Comparison of ENCODE assay signal across 8 mouse cellular contexts in the genomic region with DNA sequence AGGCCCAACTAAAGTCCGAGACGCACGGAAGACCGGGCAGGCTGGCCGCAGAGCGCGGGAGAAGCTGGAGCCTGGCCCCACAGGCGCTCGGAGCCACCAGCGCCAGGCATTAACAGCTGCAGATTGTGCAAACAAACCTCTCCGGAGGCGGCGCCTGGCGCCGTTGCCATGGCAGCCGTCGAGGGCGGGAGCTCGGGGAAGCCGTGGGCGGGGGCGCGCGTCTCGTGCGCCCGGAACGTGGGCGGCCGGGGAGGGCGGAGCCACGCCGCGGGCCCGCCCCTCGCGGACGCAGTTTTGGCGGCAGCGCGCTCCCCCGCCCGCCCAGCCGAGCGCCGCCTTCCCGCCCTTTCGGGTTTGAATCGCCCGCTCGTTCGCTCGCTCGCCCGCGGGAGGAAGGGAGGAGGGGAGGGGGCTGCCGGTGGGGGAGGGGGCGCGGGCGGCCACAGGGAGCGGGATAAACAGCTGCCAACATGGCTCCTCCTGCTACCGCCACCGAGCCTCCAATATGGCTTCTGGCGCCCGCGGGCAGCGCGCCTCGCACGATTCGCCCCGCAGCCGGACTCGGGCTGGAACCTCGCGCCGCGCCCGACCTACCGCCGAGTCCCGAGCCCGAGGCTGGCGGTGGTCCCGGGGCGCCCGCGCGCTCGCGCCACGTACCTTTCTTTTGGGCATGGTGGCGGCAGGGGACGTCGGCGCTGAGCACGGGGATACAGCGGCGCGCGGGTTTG. TPM values are rescaled to one million over a fixed set of nuclear protein-coding genes. Genes with fewer than 3 reads are reported as not detected.
DNase-seq lines count a peak whose midpoint lies in the region; ATAC-seq and TF ChIP-seq lines count a peak whose summit lies in the region.

No protein-coding gene starts in this region.

- H3K9me3 ChIP-seq in lung, embryonic 15.5 days = no peaks in the 10 kb centered on the region

- TF ChIP-seq CTCF in olfactory bulb, adult 2 months (IDR thresholded peaks at IDR 0.05; ENCODE audit: insufficient read depth, low read depth, low read length) = 0 out of 2 replicates have a peak, but pooled peaks have one; percentile 10

- H3K4me3 ChIP-seq in lung, embryonic 15.5 days = peak overlapping the region; percentile 88
- peak overlapping the region; percentile 81 for H3K4me3 ChIP-seq in olfactory bulb, adult 2 months (ENCODE audit: insufficient read depth, low read depth, low read length)

- 0% methylated on average over 61 of the region's 101 CpGs for WGBS in lung, embryonic 15.5 days
- under 1% methylated on average over 99 of the region's 101 CpGs for whole genome bisulfite sequencing in olfactory bulb, adult 2 months

- H3K27me3 ChIP-seq in lung, embryonic 15.5 days = no peaks in the 10 kb centered on the region

- ATAC-seq in hematopoietic stem cell, adult 5-6 weeks (replicated peaks in 1 of 2; ENCODE audit: insufficient read depth in 1 of 2, low FRiP score in 2 of 2, low TSS enrichment in 1 of 2, low read depth in 1 of 2, poor library complexity in 2 of 2, severe bottlenecking in 2 of 2) = peak; percentile 43 to 74
- peak; percentile 87 for ATAC-seq in lung, embryonic 15.5 days (ENCODE audit: borderline replicate concordance, extremely low read depth, low FRiP score, low TSS enrichment)

- DNase-seq in MN1 (ENCODE audit: low spot score) = peak; percentile 99
- peak; percentile 95 for DNase-seq in cerebellum, adult 8-10 months
- peak; percentile 94 for DNase-seq in forelimb bud, embryonic 11.5 days (ENCODE audit: low read depth, low spot score)
- DNase-seq in layer of hippocampus, adult 9-10 months (ENCODE audit: low spot score) = peak; percentile 88
- peak; percentile 96 to 97 for DNase-seq in thymus, adult 18-20 months

- H3K9ac ChIP-seq in lung, embryonic 15.5 days = peak overlapping the region; percentile 97

- H3K27ac ChIP-seq in lung, embryonic 15.5 days = peak overlapping the region; percentile 100
- H3K27ac ChIP-seq in olfactory bulb, adult 2 months (ENCODE audit: insufficient read depth, low read depth, low read length) = peak overlapping the region; percentile 93

- peak overlapping the region; percentile 98 for H3K4me2 ChIP-seq in lung, embryonic 15.5 days

- peaks cover 23% of the 10 kb centered on the region for H3K4me1 ChIP-seq in lung, embryonic 15.5 days
- peaks cover 29% of the 10 kb centered on the region for H3K4me1 ChIP-seq in olfactory bulb, adult 2 months (ENCODE audit: control insufficient read depth, insufficient read depth, low read length)

- peaks cover 47% of the 10 kb centered on the region for H3K36me3 ChIP-seq in lung, embryonic 15.5 days

- TF ChIP-seq POLR2A in olfactory bulb, adult 2 months (IDR thresholded peaks at IDR 0.05; ENCODE audit: insufficient read depth, low read depth, low read length) = peak; percentile 59

RNA-seq across cellular contexts. Expression of a gene that starts 1.1 kb away (rescaled TPM):
- total RNA-seq in hematopoietic stem cell, adult 5-6 weeks (2017) = 631 and 724 TPM in 2 replicates
- 2,768 and 2,901 TPM in 2 replicates for polyA plus RNA-seq in lung, embryonic 15.5 days (2015; fragmentation: Nextera tagmentation; extraction: Ambion mirVana)
- polyA plus RNA-seq in olfactory bulb, adult 2 months (2012; ENCODE audit: insufficient read depth, insufficient read length, low replicate concordance, missing spikeins) = 327 TPM in 1 of 2 replicates, not detected in the other

RNA-seq across cellular contexts. Expression of a gene that starts 33.4 kb away (rescaled TPM):
- 19.2 and 25.5 TPM in 2 replicates for total RNA-seq in hematopoietic stem cell, adult 5-6 weeks (2017)
- polyA plus RNA-seq in lung, embryonic 15.5 days (2015; fragmentation: Nextera tagmentation; extraction: Ambion mirVana) = 44.4 and 47.3 TPM in 2 replicates
- 229 TPM in 1 of 2 replicates, not detected in the other for polyA plus RNA-seq in olfactory bulb, adult 2 months (2012; ENCODE audit: insufficient read depth, insufficient read length, low replicate concordance, missing spikeins)

RNA-seq across cellular contexts. Expression of a gene that starts 51.3 kb away (rescaled TPM):
- 4.2 and 4.8 TPM in 2 replicates for total RNA-seq in hematopoietic stem cell, adult 5-6 weeks (2017)
- 0.10 and 0.15 TPM in 2 replicates for polyA plus RNA-seq in lung, embryonic 15.5 days (2015; fragmentation: Nextera tagmentation; extraction: Ambion mirVana)
- polyA plus RNA-seq in olfactory bulb, adult 2 months (2012; ENCODE audit: insufficient read depth, insufficient read length, low replicate concordance, missing spikeins) = not detected in 2 replicates

Comparison
In these comparisons a context has a peak if more than half of its experiments do, and no peak if none do; other contexts are left out.
1. Peak in every context shown above with its lines: DNase-seq, ATAC-seq, H3K4me3 ChIP-seq and H3K27ac ChIP-seq.